Mouse (Mus musculus) lung, embryonic 14.5 days (tissue): ENCODE data around the gene Mrpl35. TPM values are rescaled to one million over a fixed set of nuclear protein-coding genes. Genes with fewer than 3 reads are reported as not detected.
"Not testable (repeated sequence)": the region's sequence is repeated elsewhere in the genome, so short reads cannot be mapped to it uniquely, and the experiment has no call there.

Source experiments
- ATAC-seq: fragments of 200-750 bp; cut with Nextera tagmentation; 2 replicates; pipeline ENCODE4 v1.8.0; 2017; ENCODE audit warnings: mild to moderate bottlenecking, moderate TSS enrichment, moderate library complexity; ENCODE audit not compliant: insufficient read depth
- DNase-seq: peaks from one replicate; pipeline ENCODE4 v3.0.0-alpha.2; 2015
- H3K27ac ChIP-seq: fragments of 300-500 bp; sonication (generic); 2 replicates; pipeline ENCODE4 v1.5.1; 2014; ENCODE audit warnings: low read depth, mild to moderate bottlenecking, moderate library complexity
- H3K27me3 ChIP-seq: fragments of 300-500 bp; sonication (generic); 2 replicates; pipeline ENCODE4 v1.6.1; 2014; ENCODE audit warnings: low read length, control low read depth; ENCODE audit not compliant: insufficient read depth
- H3K36me3 ChIP-seq: fragments of 300-500 bp; sonication (generic); 2 replicates; pipeline ENCODE4 v1.6.1; 2014; ENCODE audit warnings: control low read depth; ENCODE audit not compliant: insufficient read depth
- H3K4me1 ChIP-seq: fragments of 300-500 bp; sonication (generic); 2 replicates; pipeline ENCODE4 v1.6.1; 2014; ENCODE audit warnings: antibody characterized with exemption, control low read depth; ENCODE audit not compliant: insufficient read depth
- H3K4me2 ChIP-seq: fragments of 300-500 bp; sonication (generic); 2 replicates; pipeline ENCODE4 v1.6.1; 2014; ENCODE audit warnings: mild to moderate bottlenecking
- H3K4me3 ChIP-seq: fragments of 300-500 bp; sonication (generic); 2 replicates; pipeline ENCODE4 v1.5.1; 2014; ENCODE audit warnings: low read depth, low read length
- H3K9ac ChIP-seq: fragments of 300-500 bp; sonication (generic); 2 replicates; pipeline ENCODE4 v1.6.1; 2014
- H3K9me3 ChIP-seq: fragments of 300-500 bp; sonication (generic); 2 replicates; pipeline ENCODE4 v1.6.1; 2016; ENCODE audit warnings: low read depth, low read length, control low read depth
- CTCF ChIP-seq: IDR thresholded peaks from 2 replicates; pipeline ENCODE4 v1.5.1; 2016; ENCODE audit warnings: antibody characterized with exemption, low read depth
- WGBS: fragments of 180-500 bp; shearing (Covaris S2); extraction: QIAGEN DNeasy Blood & Tissue Kit; methylation state at CpG from one replicate; pipeline ENCODE4 v1.1.7; 2014; 5-methylcytosine and 5-hydroxymethylcytosine counted together
- polyA plus RNA-seq: library from polyadenylated mRNA; unstranded; fragments of >200 nt; fragmentation: Nextera tagmentation; extraction: Ambion mirVana; gene quantifications from 2 replicates; pipeline ENCODE4 v1.2.1, GENCODE M21; 2014

Gene Mrpl35
- polyA plus RNA-seq: 66.5 and 66.7 TPM in 2 replicates

DNA sequence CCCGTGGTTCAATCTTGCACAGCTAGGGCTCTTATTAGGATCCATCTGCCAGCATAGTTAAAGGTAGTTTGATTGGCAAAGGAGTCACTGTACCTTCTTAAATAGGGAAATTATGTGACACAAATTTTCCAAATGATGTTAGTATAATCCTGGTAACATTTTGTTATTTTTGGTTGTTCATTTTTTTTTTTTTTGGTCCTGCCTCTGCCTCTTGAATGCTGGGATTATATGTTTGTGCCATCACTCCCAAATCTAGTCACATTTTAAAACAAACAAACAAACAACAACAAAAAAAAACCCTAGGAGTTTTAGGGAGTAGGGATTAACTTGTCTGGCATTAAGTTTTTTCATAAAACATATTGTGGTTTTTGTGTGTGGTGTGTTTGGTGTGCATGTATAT lies at the start of gene Mrpl35:
Gene Mrpl35 (minus strand): TSS at position 101 of the 400 bp plus-strand sequence.
- Histone ChIP-seq H3K36me3 (no peaks in the 10 kb centered on the region), H3K4me1 (no peaks in the 10 kb centered on the region), H3K4me3 (no peak within 1 kb of the TSS), H3K27me3 (no peaks in the 10 kb centered on the region), H3K27ac (no peak within 1 kb of the TSS), H3K9ac (no peak within 1 kb of the TSS), H3K4me2 (no peak within 1 kb of the TSS), H3K9me3 (no peaks in the 10 kb centered on the region)
- no peak for DNase-seq
- TF ChIP-seq CTCF: no peak
- 34% methylated on average over 1 of the region's 1 CpGs for WGBS
- no peak for ATAC-seq

DNA sequence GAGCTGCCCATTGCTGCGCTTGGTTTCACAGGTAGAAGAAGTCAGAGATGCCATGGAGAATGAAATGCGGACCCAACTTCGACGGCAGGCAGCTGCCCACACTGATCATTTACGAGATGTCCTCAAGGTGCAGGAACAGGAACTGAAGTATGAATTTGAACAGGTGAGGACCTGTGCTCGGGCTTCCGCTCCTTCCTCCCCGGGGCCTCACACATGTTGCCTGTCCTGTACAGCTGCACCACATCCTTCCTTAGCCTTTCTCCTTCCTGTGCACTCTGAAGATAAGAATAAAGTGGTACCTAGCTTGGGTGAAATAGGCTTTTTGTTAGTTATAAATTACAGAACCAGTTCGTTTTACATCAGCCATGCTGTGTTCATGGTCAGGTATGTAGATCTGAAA lies 44.6 kb upstream of the Mrpl35 start:
- no peak for ATAC-seq
- Histone ChIP-seq H3K4me3 (no peak overlapping the region), H3K9ac (no peak overlapping the region), H3K9me3 (no peaks in the 10 kb centered on the region), H3K4me2 (no peak overlapping the region), H3K36me3 (peaks cover 89% of the 10 kb centered on the region), H3K27ac (no peak overlapping the region), H3K27me3 (no peaks in the 10 kb centered on the region), H3K4me1 (no peaks in the 10 kb centered on the region)
- no peak for DNase-seq
- 92% methylated on average over 9 of the region's 9 CpGs for WGBS
- TF ChIP-seq CTCF: no peak

DNA sequence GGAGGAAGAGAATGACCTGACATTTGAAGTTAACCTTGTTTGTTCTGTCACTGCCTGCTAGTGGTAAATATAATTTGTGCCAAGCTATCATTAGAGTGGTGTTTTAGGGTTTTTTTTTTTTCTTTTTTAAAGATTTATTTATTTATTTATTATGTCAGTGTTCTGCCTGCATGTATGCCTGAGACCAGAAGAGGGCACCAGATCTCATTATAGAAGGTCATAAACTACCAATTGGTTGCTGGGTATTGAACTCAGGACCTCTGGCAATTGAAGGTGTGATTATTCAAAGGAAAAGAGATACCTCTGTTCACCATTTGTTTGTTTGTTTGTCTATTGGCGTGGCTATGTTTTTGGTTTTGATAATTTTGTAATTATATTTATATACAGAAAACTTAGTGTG lies 42.0 kb upstream of the Mrpl35 start:
- peaks cover 85% of the 10 kb centered on the region for H3K36me3 ChIP-seq
- peak; percentile 42 for DNase-seq

GRCm38 (mm10) chr6:71867751-71868150 lies 41.0 kb upstream of the Mrpl35 start:
- H3K36me3 ChIP-seq: peaks cover 86% of the 10 kb centered on the region
- no peak overlapping the region for H3K27ac ChIP-seq
- H3K27me3 ChIP-seq: no peaks in the 10 kb centered on the region
- DNase-seq (no peak), ATAC-seq (no peak)
- no peaks in the 10 kb centered on the region for H3K4me1 ChIP-seq
- H3K9ac ChIP-seq: no peak overlapping the region
- WGBS: 83% methylated on average over 2 of the region's 2 CpGs
- H3K4me3 ChIP-seq: no peak overlapping the region
- no peaks in the 10 kb centered on the region for H3K9me3 ChIP-seq
- TF ChIP-seq CTCF: no peak
- H3K4me2 ChIP-seq: no peak overlapping the region

More for the DNA sequence above, 42.0 kb upstream of the Mrpl35 start:
- Histone ChIP-seq H3K4me1 (no peaks in the 10 kb centered on the region), H3K4me3 (no peak overlapping the region), H3K4me2 (no peak overlapping the region), H3K27ac (no peak overlapping the region), H3K27me3 (no peaks in the 10 kb centered on the region), H3K9me3 (no peaks in the 10 kb centered on the region), H3K9ac (no peak overlapping the region)
- no peak for ATAC-seq
- WGBS: 84% methylated on average over 1 of the region's 1 CpGs
- TF ChIP-seq CTCF: peak; percentile 38

DNA sequence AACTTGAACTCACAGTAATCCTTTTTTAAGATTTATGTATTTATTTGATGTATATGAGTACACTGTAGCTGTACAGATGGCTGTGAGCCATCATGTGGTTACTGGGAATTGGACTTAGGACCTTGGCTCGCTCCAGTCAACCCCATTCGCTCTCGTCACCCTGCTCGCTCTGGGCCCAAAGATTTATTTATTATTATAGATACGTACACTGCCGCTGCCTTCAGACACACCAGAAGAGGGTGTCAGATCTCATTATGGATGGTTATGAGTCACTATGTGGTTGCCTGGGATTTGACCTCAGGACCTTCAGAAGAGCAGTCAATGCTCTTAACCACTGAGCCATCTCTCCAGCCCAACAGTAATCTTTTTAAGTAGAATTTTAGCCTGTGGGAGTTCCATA lies 20.1 kb upstream of the Mrpl35 start:
- not testable (repeated sequence) for ATAC-seq, DNase-seq, H3K27ac ChIP-seq, H3K9ac ChIP-seq, H3K4me1 ChIP-seq, H3K4me3 ChIP-seq, H3K4me2 ChIP-seq, H3K9me3 ChIP-seq, H3K27me3 ChIP-seq
- WGBS: 83% methylated on average over 6 of the region's 6 CpGs
- H3K36me3 ChIP-seq: peaks cover 51% of the 10 kb centered on the region

- ATAC-seq (no peak), DNase-seq (no peak)
- no peak overlapping the region for H3K4me2 ChIP-seq
- no peaks in the 10 kb centered on the region for H3K27me3 ChIP-seq
- WGBS: 96% methylated on average over 1 of the region's 1 CpGs
- H3K9ac ChIP-seq: no peak overlapping the region
- TF ChIP-seq CTCF: no peak
- H3K4me3 ChIP-seq: no peak overlapping the region
- no peak overlapping the region for H3K27ac ChIP-seq
- H3K4me1 ChIP-seq: no peaks in the 10 kb centered on the region
- H3K36me3 ChIP-seq: peaks cover 8% of the 10 kb centered on the region; the same call in 1 of the 2 replicates
- H3K9me3 ChIP-seq: no peaks in the 10 kb centered on the region
Observed at GRCm38 (mm10) chr6:71840597-71841290, 14.0 kb upstream of the Mrpl35 start.

DNA sequence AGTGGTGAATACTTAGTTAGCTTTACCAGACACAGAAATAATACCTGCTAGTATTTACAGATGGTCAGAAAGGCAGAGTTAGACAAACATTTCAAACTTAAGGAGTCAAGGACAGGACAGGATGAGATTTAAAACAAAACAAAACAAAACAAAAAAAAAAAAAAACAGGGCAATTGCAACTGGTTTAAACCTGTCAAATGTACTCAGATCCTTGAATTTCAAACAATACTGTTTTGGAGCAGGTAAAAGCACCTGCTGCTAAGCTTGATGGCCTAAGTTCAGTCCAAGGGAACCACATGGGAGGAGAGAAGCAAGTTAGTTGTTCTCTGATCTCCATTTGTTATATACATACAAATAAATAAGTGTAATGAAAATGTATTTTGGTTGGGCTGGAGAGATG lies 13.0 kb upstream of the Mrpl35 start:
- no peaks in the 10 kb centered on the region for H3K9me3 ChIP-seq

More for the DNA sequence above, 13.0 kb upstream of the Mrpl35 start:
- Histone ChIP-seq H3K27ac (no peak overlapping the region), H3K4me2 (no peak overlapping the region), H3K4me1 (no peaks in the 10 kb centered on the region), H3K36me3 (peaks cover 2% of the 10 kb centered on the region; the same call in 1 of the 2 replicates), H3K4me3 (no peak overlapping the region), H3K27me3 (no peaks in the 10 kb centered on the region), H3K9ac (no peak overlapping the region)
- no peak for ATAC-seq
- TF ChIP-seq CTCF: no peak
- DNase-seq: no peak
